Mouse (Mus musculus) CD4-positive, CD25-positive, alpha-beta regulatory T cell, adult 4 months (primary cell): ENCODE measurements around the gene Tcl1b5. TPM values are rescaled to one million over a fixed set of nuclear protein-coding genes. Genes with fewer than 3 reads are reported as not detected.
"Not testable (repeated sequence)": the region's sequence is repeated elsewhere in the genome, so short reads cannot be mapped to it uniquely, and the experiment has no call there.

Source experiments
- ATAC-seq: one replicate; pipeline ENCODE4 v1.8.0; 2017
- polyA plus RNA-seq, 2 experiments: library from polyadenylated mRNA; unstranded; fragments of 100-300 nt; shearing (Covaris generic); gene quantifications; one replicate each; pipeline ENCODE4 v1.2.1; 2017

Gene Tcl1b5
- polyA plus RNA-seq = not detected

GRCm38 (mm10) chr12:105176044-105176443, at the start of gene Tcl1b5:
TSS of gene Tcl1b5 (plus strand) at chr12:105176344.
- ATAC-seq = not testable (repeated sequence)

- ATAC-seq = no peak
Measured at GRCm38 (mm10) chr12:105126516-105126915, 49.6 kb upstream of the Tcl1b5 start.

- no peak for ATAC-seq
Measured at GRCm38 (mm10) chr12:105127607-105128006, 48.5 kb upstream of the Tcl1b5 start.

GRCm38 (mm10) chr12:105129494-105130205, 46.5 kb upstream of the Tcl1b5 start:
- not testable (repeated sequence) for ATAC-seq

- ATAC-seq = not testable (repeated sequence)
Measured at GRCm38 (mm10) chr12:105134167-105134566, 42.0 kb upstream of the Tcl1b5 start.

- not testable (repeated sequence) for ATAC-seq
Measured at GRCm38 (mm10) chr12:105134826-105135225, 41.3 kb upstream of the Tcl1b5 start.

GRCm38 (mm10) chr12:105137729-105138128, 38.4 kb upstream of the Tcl1b5 start:
- ATAC-seq = not testable (repeated sequence)

GRCm38 (mm10) chr12:105143096-105143495, 33.0 kb upstream of the Tcl1b5 start:
- ATAC-seq = no peak

GRCm38 (mm10) chr12:105144928-105145327, 31.2 kb upstream of the Tcl1b5 start:
- not testable (repeated sequence) for ATAC-seq

GRCm38 (mm10) chr12:105145714-105146113, 30.4 kb upstream of the Tcl1b5 start, which contains the start of gene Tcl1b2:
TSS of gene Tcl1b2 (plus strand) at chr12:105146014.
- ATAC-seq = no peak

GRCm38 (mm10) chr12:105155286-105155685, 20.9 kb upstream of the Tcl1b5 start:
- not testable (repeated sequence) for ATAC-seq

- no peak for ATAC-seq
Measured at GRCm38 (mm10) chr12:105158842-105159241, 17.3 kb upstream of the Tcl1b5 start.

- no peak for ATAC-seq
Measured at GRCm38 (mm10) chr12:105159390-105159789, 16.8 kb upstream of the Tcl1b5 start, which contains the start of gene Tcl1b1. TSS of gene Tcl1b1 (plus strand) at chr12:105159690.

- no peak for ATAC-seq
Measured at GRCm38 (mm10) chr12:105166734-105167133, 9.4 kb upstream of the Tcl1b5 start.

- no peak for ATAC-seq
Measured at GRCm38 (mm10) chr12:105173366-105173765, 2.8 kb upstream of the Tcl1b5 start.

GRCm38 (mm10) chr12:105174318-105174717, 1.8 kb upstream of the Tcl1b5 start:
- ATAC-seq = not testable (repeated sequence)

- not testable (repeated sequence) for ATAC-seq
Measured at GRCm38 (mm10) chr12:105181040-105181644, 5.0 kb downstream of the Tcl1b5 start.

GRCm38 (mm10) chr12:105188980-105189379, 12.8 kb downstream of the Tcl1b5 start:
- ATAC-seq = not testable (repeated sequence)

GRCm38 (mm10) chr12:105190743-105191142, 14.6 kb downstream of the Tcl1b5 start, which contains the start of gene Tcl1b3:
TSS of gene Tcl1b3 (plus strand) at chr12:105191043.
- ATAC-seq = not testable (repeated sequence)

GRCm38 (mm10) chr12:105199684-105200497, 23.7 kb downstream of the Tcl1b5 start:
- not testable (repeated sequence) for ATAC-seq

GRCm38 (mm10) chr12:105201657-105202056, 25.5 kb downstream of the Tcl1b5 start, which contains the start of gene Tcl1b4:
TSS of gene Tcl1b4 (plus strand) at chr12:105201957.
- ATAC-seq = not testable (repeated sequence)

GRCm38 (mm10) chr12:105207071-105207470, 30.9 kb downstream of the Tcl1b5 start:
- ATAC-seq = no peak

- no peak for ATAC-seq
Measured at GRCm38 (mm10) chr12:105208441-105208840, 32.3 kb downstream of the Tcl1b5 start.
